Mouse (Mus musculus): ENCODE results near the gene Ldlrad3.
A peak's percentile ranks its signal among the peaks of the same experiment; 100 is the strongest.

Ldlrad3 gene

DNA sequence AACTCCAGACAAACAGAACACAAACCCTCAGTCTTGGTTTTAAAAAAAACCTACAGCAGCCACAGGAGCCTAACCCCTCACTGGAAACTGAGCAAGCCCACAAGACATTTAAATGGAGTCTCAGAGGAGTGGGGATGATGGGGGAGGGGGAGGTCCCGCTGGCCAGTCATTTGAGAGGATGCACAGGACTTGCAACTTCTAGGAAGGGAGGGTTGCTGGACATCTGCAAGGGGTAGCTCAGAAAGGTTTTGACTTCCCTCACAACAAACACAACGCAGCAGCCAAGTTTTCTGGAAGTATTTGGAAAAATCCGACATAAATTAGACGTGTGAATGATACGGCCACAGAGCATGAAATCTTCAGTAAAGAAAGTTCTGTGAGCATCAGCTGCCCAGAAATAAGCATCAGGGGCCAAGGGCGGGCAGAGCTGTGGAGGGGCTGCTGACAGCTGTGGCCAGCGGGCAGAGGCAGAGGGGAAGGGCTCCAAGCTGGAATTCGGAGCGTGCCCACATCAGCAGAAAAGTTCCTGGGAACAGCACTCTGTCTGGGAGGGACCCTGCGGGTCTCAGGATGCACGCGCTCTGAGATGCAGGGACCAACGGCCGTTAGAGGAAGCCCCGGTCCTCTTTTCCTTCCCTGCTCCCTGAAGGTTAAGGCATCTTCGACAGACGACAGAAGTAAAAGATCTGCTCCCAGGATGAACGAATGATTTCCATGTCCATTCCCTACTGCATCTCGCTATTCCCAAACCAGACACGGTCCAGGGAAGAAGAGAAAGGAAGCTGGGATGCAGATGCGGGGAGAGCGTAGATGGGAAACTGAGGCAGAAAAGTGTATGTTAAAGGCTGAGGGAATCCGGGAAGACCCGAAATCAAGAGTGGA lies 875 bp downstream of the Ldlrad3 start:
- peak; percentile 66 for DNase-seq (ENCODE audit: low spot score)

DNA sequence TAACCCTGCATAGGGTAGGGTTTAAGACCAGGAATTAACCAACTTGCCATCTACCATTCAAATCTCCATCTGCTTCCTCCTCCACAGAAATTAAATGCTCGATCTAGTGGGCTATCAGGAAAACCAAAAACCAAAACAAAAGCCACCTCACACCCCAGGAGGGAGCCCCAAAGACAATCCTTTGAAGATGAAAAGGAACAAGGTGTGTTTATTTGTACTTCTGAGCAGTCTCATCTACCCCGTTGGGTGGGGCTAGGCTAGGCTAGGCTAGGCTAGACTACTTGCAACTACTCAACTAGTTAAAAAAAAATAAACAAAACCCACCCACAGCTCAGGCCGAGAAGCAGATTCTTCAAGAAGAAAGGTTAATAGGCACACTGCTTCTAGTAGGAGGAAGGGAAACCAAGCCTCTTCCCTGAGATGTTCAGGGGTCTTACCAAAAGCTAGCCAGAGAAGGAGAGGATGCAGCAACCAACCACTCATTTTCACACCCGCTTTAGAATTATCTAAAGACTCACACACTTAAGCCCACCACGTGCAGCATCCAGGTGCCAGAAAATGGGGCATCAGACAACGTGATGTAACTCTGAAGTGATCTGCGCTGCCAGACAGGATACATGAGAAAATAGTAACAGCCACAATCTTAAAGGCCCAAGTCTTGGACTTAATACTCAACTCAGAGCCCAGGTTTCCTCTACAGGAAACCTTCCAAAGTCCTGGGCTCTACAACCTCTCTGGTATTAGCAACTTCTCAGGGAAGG lies 2.3 kb downstream of the Ldlrad3 start:
- no peak for DNase-seq (ENCODE audit: low spot score)

DNA sequence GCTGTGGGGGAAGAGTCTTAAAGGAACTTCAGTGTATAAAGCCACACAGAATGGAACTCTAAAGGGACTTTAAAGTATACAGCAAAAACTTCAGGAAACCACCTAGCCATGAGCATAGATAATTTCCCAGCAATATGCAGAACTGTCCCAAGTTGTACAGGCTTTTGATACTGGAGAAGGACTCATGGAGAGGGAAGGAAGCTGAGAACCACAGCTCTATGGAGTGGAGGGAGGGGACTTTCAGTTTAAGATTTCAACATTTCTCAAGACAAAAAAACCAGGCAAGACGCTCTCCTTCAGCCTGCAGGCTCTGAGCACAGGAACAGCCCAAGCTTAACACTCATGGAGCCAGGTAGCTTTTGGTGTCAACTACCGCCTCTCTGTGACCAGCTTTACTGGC lies 4.7 kb downstream of the Ldlrad3 start:
- DNase-seq (ENCODE audit: low spot score): no peak

DNA sequence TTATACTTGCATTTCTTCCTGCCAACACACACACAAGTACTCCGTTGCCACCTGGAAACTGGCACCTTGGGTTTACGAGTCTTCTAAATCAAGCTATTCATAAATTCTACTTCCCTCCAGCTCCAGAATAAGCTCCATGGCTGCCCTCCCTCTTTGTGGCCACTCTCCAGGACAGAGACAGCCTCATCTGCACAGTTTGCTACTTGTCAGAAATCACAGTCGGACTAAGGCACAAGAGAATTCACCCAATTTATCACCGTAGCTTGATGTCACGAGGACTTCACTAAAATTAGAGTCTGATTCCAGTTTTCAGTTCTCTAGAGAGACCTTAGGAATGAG lies 9.8 kb downstream of the Ldlrad3 start:
- no peak for DNase-seq (ENCODE audit: low spot score)

DNA sequence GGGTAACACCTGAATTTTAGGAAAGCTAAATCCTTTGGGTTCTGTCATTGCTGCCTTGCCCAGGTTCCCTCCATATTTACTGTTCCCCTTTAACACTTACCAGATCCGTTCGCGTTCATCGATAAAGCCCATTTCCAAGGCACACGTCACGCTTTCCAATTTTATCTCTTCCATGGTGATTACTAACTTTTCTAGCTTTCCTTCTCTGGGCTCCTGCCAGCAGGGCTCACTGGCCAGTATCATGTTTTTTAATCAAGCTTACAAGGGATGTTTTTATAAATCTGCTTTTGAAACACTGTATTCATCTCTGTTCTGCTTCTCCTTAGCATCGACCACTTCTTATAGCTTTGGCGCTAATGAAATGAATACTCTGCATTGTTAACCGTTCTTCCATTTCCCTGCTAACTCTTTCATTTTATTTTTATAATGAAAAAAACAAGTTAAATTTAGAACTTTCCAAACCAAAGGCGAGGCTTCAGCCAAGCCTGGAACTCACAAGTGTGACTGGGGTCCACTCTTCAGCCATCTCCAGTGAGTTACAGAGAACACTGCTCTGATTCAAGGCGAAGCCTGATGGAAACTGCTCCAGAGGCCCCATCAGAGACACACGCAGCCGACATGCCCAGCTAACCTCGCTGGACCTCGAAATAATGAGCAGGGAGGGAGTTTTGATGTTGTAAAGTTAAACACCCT lies 10.3 kb downstream of the Ldlrad3 start:
- DNase-seq (ENCODE audit: low spot score): no peak

DNA sequence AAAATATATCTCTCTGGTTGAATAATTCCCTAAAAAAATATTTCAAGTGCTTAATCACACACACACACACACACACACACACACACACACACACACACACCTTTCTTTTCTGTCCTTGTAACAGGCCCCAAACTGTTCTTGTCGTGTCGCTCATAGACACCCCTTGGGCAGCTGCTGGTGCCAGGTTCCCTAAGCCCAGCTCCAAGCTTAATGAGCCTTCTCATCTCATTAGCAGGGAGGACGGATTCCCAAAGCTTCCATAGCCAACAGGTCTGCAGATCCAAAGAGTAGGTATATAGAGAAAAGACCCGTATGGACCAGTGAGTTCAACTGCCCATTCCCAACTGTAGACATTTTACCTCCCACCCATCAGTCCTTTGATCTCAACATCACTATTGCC lies 13.7 kb downstream of the Ldlrad3 start:
- no peak for DNase-seq (ENCODE audit: low spot score)

DNA sequence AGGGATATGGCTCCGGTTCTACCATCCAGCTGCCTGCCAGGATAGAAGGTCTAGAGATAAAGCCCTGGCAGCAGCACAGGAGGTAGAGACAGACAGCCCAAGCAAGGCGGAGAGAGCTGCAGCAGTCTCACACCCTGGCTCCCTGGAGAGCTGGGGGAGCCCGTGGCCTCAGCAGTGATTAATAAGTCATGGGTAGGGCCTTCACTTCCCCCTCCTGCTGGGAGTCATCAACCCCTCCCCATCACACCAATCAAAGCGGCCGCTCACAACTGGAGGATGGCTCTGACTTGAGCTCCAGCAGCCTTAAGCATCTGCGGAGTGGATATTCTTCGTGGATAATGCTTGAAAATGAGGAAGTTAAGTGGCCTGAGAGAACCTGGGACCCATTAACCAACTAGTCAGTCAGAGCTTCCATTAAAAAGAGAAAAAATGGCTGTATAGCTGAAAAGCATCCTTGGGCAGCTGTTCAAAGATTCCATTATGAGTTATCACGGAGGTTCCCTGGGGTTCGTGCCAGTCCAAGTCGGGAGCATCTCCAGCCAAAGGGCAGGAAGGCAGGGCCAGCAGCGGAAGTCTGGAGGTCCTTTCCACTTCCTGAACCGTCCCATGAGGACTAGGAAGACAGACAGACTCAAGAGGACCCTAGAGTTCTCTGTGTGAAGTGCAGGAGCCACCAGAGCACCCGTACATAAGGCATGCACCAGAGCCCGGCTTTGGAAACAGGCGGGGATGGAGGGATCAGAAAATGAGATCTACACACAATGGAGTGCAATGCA lies 19.4 kb downstream of the Ldlrad3 start:
- peak; percentile 50 for DNase-seq (ENCODE audit: low spot score)

DNA sequence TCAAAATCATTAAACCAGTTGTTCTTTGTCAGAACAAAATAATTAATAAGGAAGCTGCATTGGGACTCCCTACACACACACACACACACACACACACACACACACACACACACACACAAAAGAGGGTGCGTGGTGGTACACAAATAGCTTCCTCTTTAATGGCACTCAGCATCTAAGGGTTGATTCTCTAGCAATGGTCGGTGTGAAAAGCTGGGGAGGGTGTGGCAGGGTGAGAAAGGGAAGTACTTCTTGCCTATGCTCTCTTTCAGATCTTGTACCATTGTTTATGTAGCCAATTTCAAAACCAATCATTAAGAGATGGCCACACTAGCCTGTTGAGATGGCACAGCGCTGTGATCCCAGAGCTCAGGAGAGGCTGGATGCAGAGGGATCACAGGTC lies 23.1 kb downstream of the Ldlrad3 start:
- no peak for DNase-seq (ENCODE audit: low spot score)

DNA sequence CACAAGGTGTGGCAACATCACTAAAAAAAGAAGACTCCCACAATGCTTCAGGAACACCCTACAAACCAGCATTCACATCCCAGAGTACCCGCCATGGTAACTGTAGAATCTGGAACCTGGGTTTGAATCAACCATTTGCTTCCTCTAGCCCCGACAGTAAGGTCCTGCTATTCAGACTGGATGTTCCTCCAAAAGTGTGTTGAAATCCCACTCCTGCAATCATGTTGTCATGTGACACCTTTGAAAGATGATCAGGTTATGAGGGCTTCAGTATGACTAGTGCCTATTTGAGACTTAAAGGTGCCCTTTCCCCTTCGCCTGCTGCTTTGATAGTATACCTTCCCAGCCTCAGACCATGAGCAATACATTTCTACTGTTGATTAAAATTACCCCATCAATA lies 28.6 kb downstream of the Ldlrad3 start:
- no peak for DNase-seq (ENCODE audit: low spot score)

DNA sequence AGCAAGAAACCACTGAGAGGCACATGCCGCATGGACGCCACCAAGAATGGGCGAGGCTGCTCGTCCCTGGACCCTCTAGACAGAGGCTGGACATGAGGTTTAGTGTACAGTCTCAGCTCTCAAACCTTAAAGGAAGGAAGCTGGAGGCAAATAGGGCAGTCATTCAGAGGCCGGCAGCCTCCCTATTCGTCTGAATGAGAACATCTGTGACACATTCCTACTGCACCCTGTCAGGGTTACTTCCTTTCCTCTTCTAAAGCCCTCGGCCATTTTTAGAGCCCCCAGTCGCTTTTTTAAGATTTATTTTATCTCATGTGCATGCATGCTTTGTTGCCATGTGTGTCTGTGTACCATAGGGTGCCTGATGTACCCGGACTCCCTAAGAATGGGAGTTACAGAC lies 29.2 kb downstream of the Ldlrad3 start:
- DNase-seq (ENCODE audit: low spot score): no peak

DNA sequence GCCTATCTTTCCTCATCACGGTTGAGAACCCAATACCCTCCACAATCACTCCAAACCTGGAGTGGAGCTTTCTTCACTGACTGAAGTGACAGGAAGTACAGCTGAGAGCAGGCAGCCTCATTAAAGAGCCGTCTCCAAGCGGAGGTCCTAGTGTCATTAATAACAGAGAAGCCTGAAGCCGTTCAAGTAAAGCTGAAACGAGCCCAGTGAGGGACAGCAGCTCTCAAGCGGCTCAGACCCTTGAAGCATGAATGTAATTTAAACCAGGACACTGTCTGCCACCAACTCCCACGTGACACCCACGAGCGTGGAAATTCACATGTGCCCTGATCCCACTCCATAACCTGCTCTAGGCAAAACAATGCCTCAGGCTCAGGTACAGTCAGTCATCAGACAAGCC lies 29.7 kb downstream of the Ldlrad3 start:
- peak; percentile 61 for DNase-seq (ENCODE audit: low spot score)

DNA sequence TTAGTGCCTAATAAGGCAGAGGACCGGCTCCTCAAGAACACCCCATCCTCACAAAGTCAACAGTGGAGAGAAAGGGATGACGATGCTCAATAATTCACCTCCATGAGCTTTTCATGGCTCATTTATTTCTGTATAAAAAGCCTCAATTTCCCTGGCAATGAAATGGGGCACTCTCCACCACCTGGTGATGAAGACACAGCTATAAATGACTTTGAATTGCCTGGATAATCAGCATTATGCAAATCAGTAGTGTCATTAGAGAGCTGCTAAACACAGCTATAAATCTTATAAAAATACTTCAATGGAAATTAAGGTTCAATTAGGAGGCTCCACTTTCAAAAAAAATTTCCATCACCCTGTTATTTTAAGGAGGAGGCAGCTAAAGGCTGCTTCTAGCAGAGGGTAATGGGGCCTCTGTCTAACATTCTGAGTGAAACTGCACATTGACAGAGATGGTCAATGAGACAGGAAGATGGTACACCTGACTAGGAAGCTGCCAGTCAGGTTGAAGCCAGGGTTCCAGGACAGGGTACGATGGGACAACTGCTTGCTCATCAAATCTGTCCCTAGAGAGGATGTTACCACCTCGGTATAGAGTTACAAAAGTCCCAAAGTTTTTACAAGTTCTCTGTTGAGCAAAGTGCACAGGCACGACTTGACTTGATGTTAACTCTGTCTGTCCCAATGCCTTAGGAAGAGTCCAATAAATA lies 30.7 kb downstream of the Ldlrad3 start:
- DNase-seq (ENCODE audit: low spot score): no peak

DNA sequence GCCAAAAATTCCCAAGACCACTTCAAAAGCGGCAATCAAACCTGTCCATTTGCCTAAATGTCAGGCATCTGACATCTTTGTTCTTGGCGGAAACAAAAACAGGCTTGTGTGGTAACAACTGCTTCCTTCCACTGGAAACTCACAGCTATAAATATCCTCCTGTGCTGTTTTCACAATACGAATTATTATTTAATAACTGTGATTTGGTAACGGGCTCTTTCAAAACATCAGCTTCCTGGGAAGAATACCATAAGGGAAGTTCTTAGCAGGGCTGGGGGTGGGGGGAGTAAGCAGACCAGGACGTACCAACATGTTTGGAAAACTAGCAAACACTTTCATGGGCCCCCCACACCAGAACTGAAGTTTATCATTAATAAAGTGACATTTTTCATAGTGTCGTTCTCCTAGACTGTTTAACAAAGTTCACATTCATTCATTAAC lies 31.4 kb downstream of the Ldlrad3 start:
- DNase-seq (ENCODE audit: low spot score): no peak

DNA sequence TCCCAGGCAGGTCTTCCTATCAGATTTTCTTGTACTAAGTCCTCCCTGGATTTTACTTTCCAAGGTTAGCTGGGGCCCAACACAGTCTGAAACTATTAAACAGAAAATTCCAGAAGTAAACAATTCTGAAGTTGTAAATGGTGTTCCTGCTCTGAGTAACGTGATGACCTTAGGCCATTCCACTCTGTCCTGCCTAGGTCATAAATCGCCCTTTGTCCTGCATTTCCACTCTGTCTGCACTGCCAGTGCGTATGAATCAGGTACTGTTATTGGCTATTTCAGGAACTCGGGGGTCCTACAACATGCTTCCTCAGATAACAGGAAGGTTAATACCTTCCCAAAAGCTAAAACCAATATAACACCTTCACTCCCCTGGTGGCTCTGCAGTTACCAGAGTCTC lies 31.9 kb downstream of the Ldlrad3 start:
- no peak for DNase-seq (ENCODE audit: low spot score)

DNA sequence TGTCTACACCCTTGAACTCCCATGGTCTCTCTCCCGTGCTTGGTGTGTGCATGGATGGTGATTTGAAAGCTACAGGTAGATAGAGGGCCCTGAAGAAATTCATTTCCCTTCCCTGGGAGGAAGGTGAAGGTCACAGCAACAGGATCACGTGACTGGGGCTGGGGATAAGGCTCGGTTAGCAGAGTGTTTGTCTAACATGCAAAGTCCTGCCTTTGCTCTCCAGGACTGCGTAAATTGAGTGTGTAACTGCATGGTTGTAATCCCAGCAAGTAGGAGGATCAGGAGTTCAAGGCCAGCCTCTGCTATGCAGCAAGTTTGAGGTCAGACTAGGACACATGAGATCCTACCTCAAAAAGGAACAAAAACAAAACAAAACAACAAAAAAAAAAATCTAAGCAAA lies 32.7 kb downstream of the Ldlrad3 start:
- no peak for DNase-seq (ENCODE audit: low spot score)

DNA sequence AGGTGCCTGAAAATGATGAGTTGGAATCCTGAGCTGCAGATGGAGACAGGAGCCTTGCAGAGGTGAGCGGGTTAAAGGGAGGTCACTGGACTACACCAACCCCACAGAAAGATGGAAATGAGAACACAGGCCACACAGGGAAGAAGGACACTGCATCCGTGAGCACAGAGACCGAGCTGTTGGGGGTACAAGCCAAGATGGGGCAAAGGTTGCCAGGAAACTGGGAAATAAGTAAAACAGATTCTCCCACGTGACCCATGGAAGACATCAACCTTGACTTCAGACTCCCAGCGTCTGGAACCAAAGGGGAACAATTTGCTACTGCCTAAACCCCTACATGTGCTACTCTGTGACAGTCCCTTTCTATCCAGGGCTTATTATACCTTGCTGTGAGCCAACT lies 33.3 kb downstream of the Ldlrad3 start:
- no peak for DNase-seq (ENCODE audit: low spot score)

DNA sequence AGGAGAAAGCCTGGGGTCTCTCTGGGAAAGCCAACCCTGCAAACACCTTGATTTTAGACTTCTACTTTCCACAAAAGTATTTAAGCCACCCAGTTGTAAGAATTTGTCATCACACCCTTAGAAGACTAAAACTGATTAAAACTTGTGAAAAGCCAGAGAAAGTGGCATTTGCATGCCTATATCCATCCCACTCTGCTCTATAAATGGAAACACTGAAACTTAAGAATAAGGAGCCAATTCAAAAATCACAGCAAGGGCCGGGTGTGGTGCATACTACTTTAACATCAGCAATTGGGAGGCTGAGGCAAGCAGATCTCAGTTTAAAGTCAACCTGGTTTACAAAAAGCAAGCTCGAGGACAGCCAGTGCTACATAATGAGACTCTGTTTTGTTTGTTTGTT lies 37.1 kb downstream of the Ldlrad3 start:
- DNase-seq (ENCODE audit: low spot score): no peak

DNA sequence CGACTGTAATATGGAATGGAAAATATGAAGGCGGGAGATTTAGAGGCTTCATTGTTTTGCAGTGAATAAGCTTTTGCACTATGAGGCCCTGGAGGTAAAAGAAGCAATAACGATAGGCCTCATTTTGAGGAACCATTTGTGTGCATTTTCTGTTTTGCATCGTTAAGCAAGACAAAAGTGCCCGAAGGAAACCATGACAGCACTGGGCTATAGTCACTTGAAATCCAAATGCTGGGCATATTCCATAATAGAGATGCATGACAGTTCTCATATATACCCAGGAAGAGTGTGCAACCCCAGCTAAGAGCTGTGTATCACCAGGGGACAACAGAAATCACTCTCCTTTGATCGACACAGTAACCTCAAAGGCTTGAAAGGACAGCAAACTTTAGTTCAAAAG lies 38.1 kb downstream of the Ldlrad3 start:
- no peak for DNase-seq (ENCODE audit: low spot score)

DNA sequence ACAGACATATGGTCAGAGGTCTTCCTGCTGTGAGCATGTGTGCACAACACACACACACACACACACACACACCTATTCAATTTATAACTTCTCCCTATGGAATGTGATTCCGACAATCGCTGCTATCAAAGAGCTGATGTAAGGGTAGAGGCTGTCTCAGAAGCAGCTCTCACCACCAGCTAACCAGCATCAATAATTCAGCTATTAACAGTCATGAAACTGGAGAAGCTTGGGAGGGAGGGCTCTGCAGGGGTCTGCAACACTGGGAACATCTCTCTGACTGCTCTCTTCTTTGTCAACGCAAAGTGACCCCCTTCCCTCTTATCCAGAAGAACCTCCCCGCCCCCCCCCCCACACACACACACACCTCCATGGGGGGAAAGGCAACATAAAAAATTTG lies 38.6 kb downstream of the Ldlrad3 start:
- DNase-seq (ENCODE audit: low spot score): peak; percentile 45

DNA sequence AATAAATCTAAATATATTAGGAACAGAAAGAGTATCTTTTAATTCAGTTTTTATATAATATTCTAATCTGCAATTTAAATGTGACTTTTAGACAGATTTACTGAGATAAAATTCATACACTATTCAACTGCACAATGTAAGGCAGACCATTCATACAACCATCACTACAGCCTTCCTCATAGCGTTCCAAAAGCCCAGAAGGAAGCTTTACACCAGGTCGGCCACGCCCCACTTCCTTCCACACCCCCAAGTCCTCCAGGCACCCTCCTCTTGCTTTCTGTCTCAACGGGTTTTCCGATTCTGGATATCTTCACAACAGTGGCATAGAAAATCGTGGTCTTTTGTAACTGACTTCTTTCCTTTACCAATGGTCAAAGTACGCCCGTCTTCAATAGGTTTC lies 39.8 kb downstream of the Ldlrad3 start:
- no peak for DNase-seq (ENCODE audit: low spot score)

DNA sequence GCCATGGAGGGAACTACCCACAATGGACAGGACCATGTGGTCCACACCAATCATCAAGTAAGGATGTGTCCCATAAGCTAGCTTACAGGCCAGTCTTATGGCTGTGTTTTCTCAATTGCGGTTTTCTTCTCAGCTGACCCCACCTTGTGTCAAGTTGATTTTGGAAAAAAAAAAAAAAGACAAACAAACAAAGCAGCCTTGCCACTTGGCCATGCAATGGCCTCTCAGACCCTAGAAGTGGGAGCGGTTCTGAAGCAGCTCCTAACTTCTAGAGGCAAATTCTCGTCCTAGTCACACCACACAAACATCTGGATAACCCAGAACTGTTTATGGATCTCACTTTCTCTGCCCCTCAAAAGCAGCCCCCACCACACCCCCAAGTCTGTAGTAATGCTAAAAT lies 41.1 kb downstream of the Ldlrad3 start:
- DNase-seq (ENCODE audit: low spot score): no peak

DNA sequence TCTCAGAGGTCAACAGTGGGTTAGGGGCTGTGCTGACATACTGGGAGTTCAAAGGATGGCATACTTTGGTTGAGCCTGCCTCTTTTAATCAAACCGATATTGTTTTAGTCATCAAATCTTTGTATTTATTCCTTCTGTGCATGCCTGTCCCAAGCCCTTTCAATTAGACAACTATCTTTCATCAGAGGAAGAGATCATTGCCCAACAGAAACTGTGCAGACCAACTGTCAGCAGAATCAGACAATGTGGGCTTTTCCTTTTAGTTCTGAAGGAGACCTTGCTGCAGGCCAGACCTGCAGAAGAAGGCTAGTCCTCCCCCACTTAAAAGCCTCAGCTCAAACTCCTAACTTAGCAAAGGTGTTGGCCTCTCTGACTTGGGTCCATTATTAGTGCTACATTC lies 41.9 kb downstream of the Ldlrad3 start:
- no peak for DNase-seq (ENCODE audit: low spot score)

Measured in retina, embryonic 14.5 days (tissue).